Mouse (Mus musculus): ENCODE results near the gene Frat1. TPM values are rescaled to one million over a fixed set of nuclear protein-coding genes. Genes with fewer than 3 reads are reported as not detected.

The Frat1 gene
- total RNA-seq (2021): 1 to 10 TPM; 4.6 to 6.7 TPM
- long read RNA-seq, experiment 1: 0 reads
- long read RNA-seq, experiment 2: 0 reads

GRCm38 (mm10) chr19:41829381-41830105 is at the start of gene Frat1:
Gene Frat1 (plus strand): TSS chr19:41829970.
- DNase-seq (ENCODE audit: low spot score in 2 of 2): peak; percentile 53 to 80

DNA sequence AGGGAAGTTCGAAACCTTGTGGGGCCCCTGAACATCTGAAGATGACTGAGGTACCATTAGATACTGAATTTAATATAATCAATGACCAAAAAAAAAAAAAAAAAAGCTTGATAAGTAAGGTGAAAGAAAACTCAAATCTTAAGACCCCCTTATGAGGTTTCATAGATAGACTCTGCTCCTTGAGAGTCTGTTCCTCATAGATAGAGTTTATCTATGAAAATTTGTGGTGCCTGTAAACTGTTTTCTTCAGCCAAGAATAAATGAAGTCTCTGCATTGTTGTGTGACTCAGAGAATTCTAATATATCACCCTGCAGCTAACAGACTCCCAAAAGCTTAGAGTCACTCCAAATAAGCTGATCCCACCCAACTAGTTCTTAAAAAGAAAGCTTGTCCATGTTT is 42.9 kb upstream of the Frat1 start:
- no peak for DNase-seq (ENCODE audit: low spot score in 2 of 2)

DNA sequence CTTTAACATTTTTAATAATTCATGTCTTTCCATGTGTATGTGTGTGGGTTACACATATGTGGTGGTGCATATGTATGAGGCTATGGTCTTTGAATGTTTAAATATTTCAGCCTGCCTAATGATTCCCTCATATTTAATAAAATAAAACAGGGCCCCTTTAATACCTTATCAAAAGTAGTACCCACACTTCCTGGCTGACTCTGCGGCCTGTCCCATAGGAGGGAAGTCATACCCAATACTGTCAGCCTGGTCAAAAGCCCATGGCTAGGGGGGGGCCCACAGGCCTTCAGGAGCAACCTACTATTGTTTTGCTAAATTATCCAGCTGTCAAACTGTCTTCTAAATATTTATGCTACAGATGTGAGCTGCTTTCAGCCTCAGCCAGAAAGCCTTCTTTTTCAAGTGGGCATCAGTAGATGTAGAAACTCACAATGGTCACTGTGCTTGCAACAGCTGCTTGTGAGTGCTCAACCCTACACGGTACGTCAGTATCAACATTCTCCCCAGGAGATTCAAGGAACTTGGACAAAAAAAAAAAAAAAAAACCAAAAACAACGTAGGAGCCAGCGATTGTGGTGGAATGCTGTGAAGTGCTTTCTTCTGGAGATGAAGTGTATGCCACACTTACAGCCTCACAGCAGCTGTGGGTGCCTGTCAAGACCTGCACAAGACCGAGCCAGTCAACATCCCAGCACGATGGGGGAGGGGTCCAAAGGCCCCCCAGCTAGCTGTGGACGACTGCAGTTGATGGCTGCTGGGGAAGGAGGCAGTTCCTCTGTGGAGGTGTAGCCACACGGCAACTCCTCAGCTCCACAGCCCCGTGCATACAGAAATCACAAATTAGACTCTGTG is 40.4 kb upstream of the Frat1 start:
- no peak for DNase-seq (ENCODE audit: low spot score in 2 of 2)

- DNase-seq (ENCODE audit: low spot score in 2 of 2): no peak
Measured at GRCm38 (mm10) chr19:41791384-41791783, 38.4 kb upstream of the Frat1 start.

DNA sequence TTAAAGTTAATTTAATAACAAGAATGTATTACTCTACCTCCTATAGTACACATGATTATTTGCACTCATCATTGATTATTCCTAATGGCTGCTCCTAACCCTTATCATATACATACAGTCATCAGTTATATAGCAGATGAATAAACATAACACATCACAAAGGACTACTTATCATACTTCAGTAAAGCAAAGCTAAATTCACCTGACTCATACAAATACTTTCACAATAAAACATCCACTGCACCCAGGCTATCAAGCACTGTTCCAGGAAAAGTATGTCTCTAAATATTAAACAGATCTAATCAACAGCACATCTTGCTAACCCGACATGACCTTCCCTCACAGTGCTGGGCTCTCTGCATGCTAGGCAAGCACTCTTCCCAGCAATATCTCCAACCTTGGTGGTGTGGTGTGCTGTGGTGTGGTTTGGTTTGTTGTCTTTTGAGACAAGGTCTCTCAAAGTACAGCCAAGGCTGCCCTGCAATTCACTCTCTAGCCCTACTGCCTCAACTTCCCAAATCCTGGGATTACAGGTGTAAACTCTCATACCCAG is 36.8 kb upstream of the Frat1 start:
- DNase-seq (ENCODE audit: low spot score in 2 of 2): no peak

DNA sequence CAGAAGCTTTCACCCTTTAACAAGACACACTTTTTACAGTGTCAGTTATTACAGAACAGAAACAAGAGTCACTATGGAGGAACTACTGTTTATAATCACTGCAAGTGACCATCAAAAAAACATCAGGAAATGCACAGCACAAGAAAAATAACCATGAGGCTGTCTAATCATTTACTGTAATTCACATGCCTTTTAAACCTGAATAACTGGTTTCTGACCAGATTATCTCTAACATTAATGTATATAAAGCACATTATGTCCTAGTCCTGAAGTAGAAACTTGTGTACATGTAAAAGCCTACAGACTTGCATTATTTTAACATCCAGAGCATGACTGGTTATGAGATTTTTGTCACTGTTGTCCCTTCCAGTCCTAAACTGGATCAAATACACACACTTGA is 35.8 kb upstream of the Frat1 start:
- DNase-seq (ENCODE audit: low spot score in 2 of 2): no peak

- DNase-seq (ENCODE audit: low spot score in 2 of 2): no peak
Measured at GRCm38 (mm10) chr19:41794901-41795300, 34.9 kb upstream of the Frat1 start.

- no peak for DNase-seq (ENCODE audit: low spot score in 2 of 2)
Measured at GRCm38 (mm10) chr19:41796148-41796760, 33.5 kb upstream of the Frat1 start.

GRCm38 (mm10) chr19:41796789-41797327 is 32.9 kb upstream of the Frat1 start:
- no peak for DNase-seq (ENCODE audit: low spot score in 2 of 2)

DNA sequence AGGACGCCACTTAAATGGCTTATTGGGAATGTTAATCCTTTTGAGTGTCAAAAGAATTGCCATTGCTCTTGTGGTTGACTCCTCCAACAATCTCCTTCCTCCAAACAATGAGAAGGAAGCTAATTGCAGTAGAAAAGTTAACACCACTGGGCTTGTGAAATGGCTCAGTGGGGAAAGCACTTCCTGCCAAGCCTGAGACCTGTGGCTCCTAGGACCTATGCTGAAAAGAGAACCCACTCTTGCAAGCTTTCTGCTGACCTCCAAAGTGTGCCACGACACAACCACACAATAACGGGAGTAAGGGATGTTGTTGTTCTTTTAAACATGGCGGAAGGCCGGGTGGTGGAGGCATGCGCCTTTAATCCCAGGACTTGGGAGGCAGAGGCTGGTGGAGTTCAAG is 32.2 kb upstream of the Frat1 start:
- no peak for DNase-seq (ENCODE audit: low spot score in 2 of 2)

- no peak for DNase-seq (ENCODE audit: low spot score in 2 of 2)
Measured at GRCm38 (mm10) chr19:41800451-41800850, 29.3 kb upstream of the Frat1 start.

GRCm38 (mm10) chr19:41800986-41801741 is 28.6 kb upstream of the Frat1 start:
- no peak for DNase-seq (ENCODE audit: low spot score in 2 of 2)

DNA sequence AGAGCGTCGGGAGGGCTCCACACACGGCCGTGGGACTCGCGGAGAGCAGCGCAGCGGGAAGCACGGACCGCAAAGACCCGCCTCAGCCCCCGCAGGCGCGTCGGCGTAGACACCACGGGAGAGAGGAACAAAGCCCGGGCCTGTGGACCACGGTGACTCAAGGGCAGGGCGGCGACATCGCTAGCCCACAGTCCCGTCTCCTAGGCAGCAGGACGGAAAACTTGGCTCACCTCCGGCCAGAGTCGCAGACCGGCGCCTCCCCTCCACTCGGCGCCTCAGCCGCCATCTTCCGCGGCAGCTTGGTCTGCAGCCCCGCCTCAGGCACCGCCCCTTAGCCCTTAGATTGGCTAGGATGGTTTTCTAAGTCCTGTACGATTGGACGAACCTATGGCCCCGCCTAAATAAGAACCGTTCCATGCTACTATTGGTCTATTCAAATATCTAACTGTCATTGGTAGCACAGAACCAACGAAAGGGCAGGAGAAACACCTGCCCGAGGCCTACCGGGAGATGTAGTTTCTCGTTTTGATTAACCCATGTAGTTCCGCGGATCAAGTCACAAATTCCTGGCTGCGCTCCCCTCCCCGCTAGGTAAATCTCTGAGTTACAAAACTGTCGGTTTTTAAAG is 27.9 kb upstream of the Frat1 start, which contains the start of gene Arhgap19:
TSS of gene Arhgap19 (minus strand) at position 306 of the 628 bp plus-strand sequence.
- peak; percentile 69 to 87 for DNase-seq (ENCODE audit: low spot score in 2 of 2)

- no peak for DNase-seq (ENCODE audit: low spot score in 2 of 2)
Measured at GRCm38 (mm10) chr19:41803322-41803721, 26.4 kb upstream of the Frat1 start.

GRCm38 (mm10) chr19:41805831-41806230 is 23.9 kb upstream of the Frat1 start:
- DNase-seq (ENCODE audit: low spot score in 2 of 2): no peak

DNA sequence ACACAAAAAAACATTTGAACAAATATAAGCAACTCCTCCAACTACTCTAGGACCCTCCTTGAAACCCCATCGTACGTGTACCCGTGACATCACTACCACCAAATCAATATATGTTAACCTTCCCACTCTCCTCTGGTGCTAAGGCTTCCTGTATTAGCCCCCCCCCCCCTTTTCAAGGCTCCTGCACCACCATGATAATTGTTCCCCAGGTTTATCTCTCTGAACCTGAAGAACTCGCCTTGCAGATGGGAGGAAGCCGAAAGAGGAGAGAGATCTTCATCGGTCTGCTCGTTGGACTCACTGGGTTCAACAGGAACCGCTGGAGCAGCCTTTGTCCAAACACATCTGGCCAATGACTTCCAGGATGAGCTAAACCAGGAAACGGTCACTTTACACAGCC is 22.3 kb upstream of the Frat1 start:
- no peak for DNase-seq (ENCODE audit: low spot score in 2 of 2)

GRCm38 (mm10) chr19:41808104-41808634 is 21.6 kb upstream of the Frat1 start:
- DNase-seq (ENCODE audit: low spot score in 2 of 2): no peak

GRCm38 (mm10) chr19:41810074-41810473 is 19.7 kb upstream of the Frat1 start:
- no peak for DNase-seq (ENCODE audit: low spot score in 2 of 2)

DNA sequence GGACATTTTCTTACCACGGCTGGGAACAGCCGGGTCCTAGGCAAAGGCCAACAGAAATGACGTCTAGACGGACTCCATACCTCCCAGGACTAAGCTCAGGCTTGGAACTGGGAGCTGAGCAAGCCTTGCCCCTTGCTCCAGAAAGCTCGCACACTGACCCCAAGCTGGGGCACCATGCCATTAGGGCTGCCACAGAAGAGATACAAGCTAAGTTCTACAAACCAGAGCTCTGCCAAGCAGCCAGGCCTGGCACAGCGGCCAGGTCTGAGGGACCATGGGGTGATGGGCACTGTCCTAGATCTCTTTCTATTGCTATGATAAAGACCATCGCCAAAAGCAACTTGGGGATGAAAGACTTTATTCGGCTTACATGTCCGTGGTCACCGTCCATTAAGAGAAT is 17.2 kb upstream of the Frat1 start:
- no peak for DNase-seq (ENCODE audit: low spot score in 2 of 2)

DNA sequence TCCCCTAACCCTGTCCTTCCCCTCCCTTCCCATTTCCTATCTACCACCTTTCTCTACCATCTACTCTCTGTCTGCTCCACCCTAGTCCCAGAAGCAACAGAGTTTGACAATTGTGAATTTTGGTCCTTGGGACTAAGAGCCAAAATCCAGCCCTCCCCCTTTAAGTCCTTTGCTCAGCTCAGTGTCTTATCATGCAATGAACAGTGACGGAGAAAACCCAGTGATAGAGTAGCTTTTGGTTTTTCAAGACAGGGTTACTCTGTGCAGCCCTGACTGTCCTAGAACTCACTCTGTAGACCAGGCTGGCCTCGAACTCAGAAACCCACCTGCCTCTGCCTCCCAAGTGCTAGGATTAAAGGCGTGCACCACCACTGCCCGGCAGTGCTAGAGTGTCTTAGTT is 16.4 kb upstream of the Frat1 start:
- DNase-seq (ENCODE audit: low spot score in 2 of 2): no peak

Data from gastrocnemius, postnatal 4 days (tissue).